Mouse (Mus musculus) MEL (cell line): ENCODE results near the gene Bbs9.

ENCODE experiments used
- CTCF ChIP-seq, 3 experiments: IDR thresholded peaks in 2 of 3; conservative IDR thresholded peaks in 1 of 3; 2 replicates each; pipeline ENCODE4 v1.5.1; 2011 to 2012; ENCODE audit warnings: low read length in 3 of 3, low read depth in 2 of 3, mild to moderate bottlenecking in 2 of 3, improper control_type of control experiment in 1 of 3, inconsistent platforms in 1 of 3, mixed read lengths in 1 of 3, moderate library complexity in 1 of 3; ENCODE audit not compliant: control insufficient read depth in 1 of 3, insufficient read depth in 1 of 3, poor library complexity in 1 of 3, severe bottlenecking in 1 of 3
- HCFC1 ChIP-seq: IDR thresholded peaks from 2 replicates; pipeline ENCODE4 v1.6.1; 2012; ENCODE audit warnings: low read depth, mild to moderate bottlenecking, inconsistent platforms, low read length, improper control_type of control experiment, moderate library complexity
- KAT2A ChIP-seq: conservative IDR thresholded peaks from 2 replicates; pipeline ENCODE4 v1.6.1; 2012; ENCODE audit warnings: low read depth, low read length, improper control_type of control experiment, inconsistent platforms
- POLR2A ChIP-seq, 2 experiments: IDR thresholded peaks; 2 replicates each; pipeline ENCODE4 v1.6.1; 2011 to 2012; ENCODE audit warnings: low read length in 2 of 2, mild to moderate bottlenecking in 2 of 2, control low read depth in 1 of 2, improper control_type of control experiment in 1 of 2, low read depth in 1 of 2, moderate library complexity in 1 of 2; ENCODE audit not compliant: control insufficient read depth in 1 of 2, insufficient read depth in 1 of 2, poor library complexity in 1 of 2
- RCOR1 ChIP-seq: IDR thresholded peaks from 2 replicates; pipeline ENCODE4 v1.6.1; 2012; ENCODE audit warnings: low read depth, mild to moderate bottlenecking, inconsistent platforms, low read length, improper control_type of control experiment
- TBP ChIP-seq: IDR thresholded peaks from 2 replicates; pipeline ENCODE4 v1.8.0; 2011; ENCODE audit warnings: low read depth, low read length, improper control_type of control experiment

DNA sequence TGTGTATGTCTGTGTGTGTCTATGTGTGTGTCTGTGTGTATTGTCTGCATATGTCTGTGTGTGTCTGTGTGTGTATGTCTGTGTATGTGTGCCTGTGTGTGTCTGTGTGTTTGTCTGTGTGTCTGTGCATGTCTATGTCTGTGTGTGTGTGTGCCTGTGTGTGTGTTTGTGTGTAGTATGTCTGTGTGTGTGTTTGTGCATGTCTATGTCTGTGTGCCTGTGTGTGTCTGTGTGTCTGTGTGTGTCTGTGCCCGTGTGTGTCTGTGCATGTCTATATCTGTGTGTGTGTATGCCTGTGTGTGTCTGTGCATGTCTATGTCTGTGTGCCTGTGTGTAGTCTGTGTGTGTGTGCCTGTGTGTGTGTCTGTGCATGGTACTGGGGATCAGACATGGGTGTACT, 30.4 kb upstream of the Bbs9 start:
- no peak; a peak in 1 of 4 replicates for TF ChIP-seq POLR2A (IDR thresholded peaks at IDR 0.05; ENCODE audit: control insufficient read depth in 1 of 2, insufficient read depth in 1 of 2, low read depth in 1 of 2, low read length in 2 of 2, poor library complexity in 1 of 2)
- no peak for TF ChIP-seq KAT2A
- TF ChIP-seq CTCF (IDR thresholded peaks at IDR 0.05 in 2 of 3, conservative IDR thresholded peaks at IDR 0.05 in 1 of 3; ENCODE audit: control insufficient read depth in 1 of 3, insufficient read depth in 1 of 3, low read depth in 2 of 3, low read length in 3 of 3, poor library complexity in 1 of 3, severe bottlenecking in 1 of 3) = no peak
- no peak for TF ChIP-seq RCOR1
- no peak for TF ChIP-seq TBP
- TF ChIP-seq HCFC1 = no peak
